Mouse (Mus musculus): ENCODE results near the gene Olfr571.

Olfr571 gene

GRCm38 (mm10) chr7:102917032-102917875 is at the start of gene Olfr571:
TSS of gene Olfr571 (minus strand) at chr7:102917536.
- no peak for DNase-seq (ENCODE audit: low spot score)

DNA sequence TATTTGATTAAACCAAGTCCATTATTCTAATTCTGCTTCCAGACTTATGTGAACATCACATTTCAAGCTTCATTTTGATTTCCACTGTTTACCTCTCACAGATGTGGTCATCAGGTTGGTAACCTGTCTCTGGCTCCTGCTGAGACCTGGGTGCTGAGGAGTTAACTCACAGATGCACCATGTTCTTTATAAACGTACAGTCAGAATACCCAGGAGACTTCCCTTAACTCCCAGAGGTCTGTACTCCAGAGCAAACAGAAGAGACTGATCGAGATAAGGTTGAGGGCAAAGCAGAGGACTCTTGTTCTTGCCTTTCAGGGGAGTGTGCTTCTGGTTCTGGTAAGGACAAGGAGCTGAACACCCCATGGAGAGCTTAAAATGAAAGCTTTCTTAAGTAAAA is 45.0 kb upstream of the Olfr571 start, which contains the start of gene Olfr576:
Gene Olfr576, plus strand, starts transcription at position 301 of the 400 bp plus-strand sequence.
- DNase-seq (ENCODE audit: low spot score) = no peak

- DNase-seq (ENCODE audit: low spot score) = no peak
Measured at GRCm38 (mm10) chr7:102958593-102958992, 41.3 kb upstream of the Olfr571 start, which contains the start of gene Olfr575. TSS of gene Olfr575 (minus strand) at chr7:102958775.

GRCm38 (mm10) chr7:102958137-102958536 is 40.8 kb upstream of the Olfr571 start:
- no peak for DNase-seq (ENCODE audit: low spot score)

GRCm38 (mm10) chr7:102950732-102951131 is 33.4 kb upstream of the Olfr571 start:
- no peak for DNase-seq (ENCODE audit: low spot score)

GRCm38 (mm10) chr7:102948167-102948566 is 30.8 kb upstream of the Olfr571 start, which contains the start of gene Olfr574:
TSS of gene Olfr574 (plus strand) at chr7:102948467.
- DNase-seq (ENCODE audit: low spot score) = no peak

DNA sequence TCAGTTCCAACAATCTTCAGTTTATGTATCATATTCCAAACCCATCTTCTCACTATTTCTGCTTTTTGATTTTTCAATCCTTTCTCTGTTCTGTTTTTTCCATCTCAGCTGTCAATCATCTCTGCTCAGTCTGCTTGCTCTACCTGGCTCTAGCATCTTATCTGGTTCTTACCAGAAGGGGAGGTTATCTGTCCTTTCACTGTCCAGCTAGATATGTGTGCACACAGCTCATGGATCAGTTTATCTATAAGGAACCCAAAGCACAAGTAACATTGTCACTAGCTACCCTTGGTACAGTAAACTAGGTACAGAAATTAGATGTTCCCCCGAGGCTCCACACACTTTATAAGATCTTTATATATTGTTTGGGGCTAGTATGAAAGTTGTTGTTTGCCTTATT is 26.1 kb upstream of the Olfr571 start:
- DNase-seq (ENCODE audit: low spot score) = no peak

- DNase-seq (ENCODE audit: low spot score) = no peak
Measured at GRCm38 (mm10) chr7:102942475-102942874, 25.1 kb upstream of the Olfr571 start, which contains the start of gene Olfr573-ps1. TSS of gene Olfr573-ps1 (minus strand) at chr7:102942575.

DNA sequence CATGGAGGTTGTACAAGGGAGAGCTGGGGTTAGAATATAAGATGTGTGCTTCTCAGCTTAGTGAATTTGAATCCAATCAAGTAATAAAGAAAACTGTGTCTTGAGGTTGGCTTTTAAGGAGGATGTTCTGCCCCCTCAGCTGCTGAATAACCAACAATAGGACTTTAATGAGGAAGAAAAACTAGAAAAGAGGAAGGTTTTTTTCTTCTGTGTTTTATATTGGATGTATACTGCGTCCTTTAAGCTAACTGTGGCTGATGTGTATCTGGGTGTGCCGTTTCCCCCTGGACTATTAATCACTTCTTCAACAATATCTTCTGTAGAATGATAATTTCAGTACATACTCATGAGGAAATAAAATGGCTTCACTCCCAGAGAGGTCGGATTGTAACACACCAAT is 9.8 kb upstream of the Olfr571 start:
- DNase-seq (ENCODE audit: low spot score) = no peak

DNA sequence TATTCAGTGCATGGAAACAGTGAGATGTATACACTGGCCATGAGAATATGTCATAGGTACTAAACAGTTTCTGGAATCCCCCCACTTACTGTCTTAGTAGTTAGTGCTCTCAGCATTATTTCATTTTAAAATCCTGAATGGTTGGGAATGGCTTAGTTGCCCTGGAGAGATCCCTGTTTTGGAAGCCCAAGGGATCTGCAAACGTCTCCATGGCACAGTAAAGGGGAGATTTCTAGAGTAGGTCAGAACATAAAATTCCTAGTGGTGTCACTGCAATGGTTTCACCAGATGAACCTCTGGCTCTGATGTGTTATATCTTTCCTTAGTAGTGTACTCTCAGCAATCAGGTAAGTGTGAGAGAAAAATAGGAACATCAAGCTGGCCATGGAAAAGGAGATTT is 6.8 kb upstream of the Olfr571 start, which contains the start of gene Olfr572:
Gene Olfr572, plus strand, starts transcription at position 301 of the 400 bp plus-strand sequence.
- DNase-seq (ENCODE audit: low spot score) = no peak

- DNase-seq (ENCODE audit: low spot score) = no peak
Measured at GRCm38 (mm10) chr7:102919632-102920031, 2.3 kb upstream of the Olfr571 start.

- DNase-seq (ENCODE audit: low spot score) = no peak
Measured at GRCm38 (mm10) chr7:102916405-102916804, 931 bp downstream of the Olfr571 start.

DNA sequence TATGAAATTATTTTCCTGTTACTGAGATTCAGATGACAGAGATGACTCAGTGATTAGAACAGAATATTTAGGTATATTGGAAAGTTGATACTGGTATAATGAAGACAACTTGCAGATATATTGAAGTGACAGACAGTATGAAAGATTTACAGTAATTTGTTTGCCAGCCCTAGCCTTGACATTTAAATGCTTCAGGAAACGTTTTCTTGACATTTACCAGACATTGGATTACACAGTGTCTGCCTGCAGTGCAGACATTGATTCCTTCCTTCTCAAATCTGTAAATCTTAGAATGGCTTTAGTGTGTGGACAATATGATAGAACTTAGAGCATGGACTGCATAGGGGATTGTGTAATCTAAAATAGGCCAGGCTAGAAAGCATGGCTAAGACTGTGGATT is 2.1 kb downstream of the Olfr571 start:
- DNase-seq (ENCODE audit: low spot score) = no peak

- DNase-seq (ENCODE audit: low spot score) = no peak
Measured at GRCm38 (mm10) chr7:102890782-102891181, 26.6 kb downstream of the Olfr571 start, which contains the start of gene Olfr569. TSS of gene Olfr569 (minus strand) at chr7:102890882.

DNA sequence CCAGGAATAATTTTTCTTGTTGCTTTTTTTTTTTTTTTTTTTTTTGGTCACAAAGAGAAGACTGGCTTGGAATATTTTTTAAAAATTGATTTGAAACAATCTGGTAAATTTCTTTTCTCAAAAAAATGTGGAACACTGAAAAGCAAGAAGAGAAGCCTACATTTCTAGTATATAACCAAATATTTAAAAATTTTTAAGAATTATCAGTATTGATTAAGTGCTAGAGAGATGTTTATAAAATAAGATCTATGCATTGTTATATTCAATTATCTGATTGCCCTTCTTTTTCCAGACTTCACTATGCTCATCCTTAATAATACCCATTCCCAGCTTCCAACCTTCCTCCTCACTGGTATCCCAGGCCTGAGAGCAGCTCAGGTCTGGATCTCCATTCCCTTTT is 40.5 kb downstream of the Olfr571 start, which contains the start of gene Olfr568:
Gene Olfr568, plus strand, starts transcription at position 301 of the 400 bp plus-strand sequence.
- no peak for DNase-seq (ENCODE audit: low spot score)

DNA sequence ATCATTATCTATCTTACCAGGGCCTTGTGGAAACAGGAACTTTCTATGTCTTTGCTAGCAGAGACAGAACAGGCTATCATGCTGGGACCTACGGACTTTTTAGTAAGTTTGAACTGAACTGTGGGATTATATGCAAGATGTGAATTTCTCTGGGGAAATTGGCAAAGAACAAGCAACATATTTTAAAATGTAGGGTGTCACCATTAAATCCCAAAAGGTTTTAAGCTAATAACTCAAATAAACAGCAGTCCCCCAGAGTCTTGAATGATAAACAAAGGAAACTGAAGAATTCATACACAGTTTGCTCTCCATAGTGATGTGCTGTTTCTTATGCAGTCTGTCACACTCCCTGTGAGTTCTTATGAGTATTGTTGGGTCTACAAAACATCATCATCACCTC is 58.7 kb downstream of the Olfr571 start, which contains the start of gene Olfr566:
Gene Olfr566, minus strand, starts transcription at position 101 of the 400 bp plus-strand sequence.
- no peak for DNase-seq (ENCODE audit: low spot score)

- no peak for DNase-seq (ENCODE audit: low spot score)
Measured at GRCm38 (mm10) chr7:102855807-102856206, 61.5 kb downstream of the Olfr571 start.
